Mouse (Mus musculus): ENCODE data around the gene Lig4. TPM values are rescaled to one million over a fixed set of nuclear protein-coding genes. Genes with fewer than 3 reads are reported as not detected.
A peak's percentile ranks its signal among the peaks of the same experiment; 100 is the strongest.

The Lig4 gene
- polyA plus RNA-seq, 1 experiment from 2014 or later = 3.6 TPM

DNA sequence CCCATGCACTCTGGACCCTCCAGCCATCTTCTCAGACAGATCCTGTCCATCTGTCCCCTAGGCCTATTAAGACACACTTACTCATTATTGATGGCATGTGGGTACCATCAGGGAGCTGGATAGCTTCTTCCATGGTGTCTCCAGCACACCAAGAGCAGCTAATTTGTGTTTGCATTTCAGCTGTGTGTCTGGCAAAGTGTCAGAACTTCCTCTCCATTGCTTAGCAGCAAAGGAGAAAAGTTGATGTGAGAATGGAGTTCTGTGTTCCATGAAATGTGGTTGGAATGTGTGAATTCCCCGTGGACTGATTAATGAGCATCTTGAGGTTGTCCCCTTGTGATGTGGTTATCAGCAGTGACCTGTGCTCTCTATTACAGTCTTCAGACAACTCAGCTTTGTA lies 2.3 kb upstream of the Lig4 start:
- ATAC-seq (replicated peaks; ENCODE audit: low FRiP score) = no peak
- Histone ChIP-seq H3K27me3 (replicated peaks; ENCODE audit: control insufficient read depth, insufficient read depth, low read length) (no peaks in the 10 kb centered on the region), H3K9ac (ENCODE audit: low read depth, low read length) (no peak overlapping the region), H3K4me1 (replicated peaks; ENCODE audit: control insufficient read depth, insufficient read depth, low read length) (peaks cover 16% of the 10 kb centered on the region), H3K4me3 (ENCODE audit: low read depth, low read length) (no peak overlapping the region), H3K4me2 (peak overlapping the region; percentile 92), H3K27ac (ENCODE audit: low read depth, low read length) (no peak overlapping the region), H3K36me3 (ENCODE audit: control insufficient read depth, insufficient read depth, low read length) (no peaks in the 10 kb centered on the region), H3K9me3 (ENCODE audit: control insufficient read depth, low read length) (no peaks in the 10 kb centered on the region)
- DNase-seq (ENCODE audit: low spot score) = no peak
- WGBS = 43% methylated on average over 1 of the region's 1 CpGs

DNA sequence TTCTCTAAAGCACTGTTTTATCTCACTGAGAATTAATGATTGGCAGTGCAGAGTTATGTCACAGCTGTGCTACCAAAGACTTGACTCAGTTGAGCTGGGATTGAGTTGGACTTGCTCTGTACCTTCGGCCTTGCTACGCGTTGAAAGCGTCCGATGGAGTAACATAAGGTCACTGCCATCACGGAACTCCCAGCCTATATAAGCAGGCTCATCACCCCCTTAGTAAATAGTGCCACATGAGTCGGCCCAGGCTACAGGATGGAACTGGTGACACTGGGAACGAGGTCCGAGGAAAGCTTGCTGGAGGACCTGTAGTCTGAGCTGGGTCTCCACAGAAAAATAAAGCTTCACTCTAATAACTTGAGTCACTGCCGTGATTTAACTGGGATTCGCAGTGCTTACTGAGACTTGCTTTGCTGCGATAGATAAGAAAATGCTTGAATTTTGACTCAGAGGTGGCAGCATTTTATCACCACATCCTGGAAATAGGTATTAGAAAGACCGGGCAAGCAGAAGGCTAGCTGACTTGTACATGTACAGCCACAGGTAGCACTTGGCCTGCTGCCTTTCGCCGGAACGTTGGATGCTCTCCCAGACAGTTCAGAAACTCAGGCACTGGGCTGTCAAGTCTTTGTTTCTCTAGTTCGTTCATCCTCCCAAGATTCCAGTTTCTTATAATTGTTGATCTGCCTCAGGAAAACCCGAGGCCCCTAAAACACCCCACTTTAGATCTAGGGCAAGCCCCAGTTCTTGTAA lies 1.2 kb upstream of the Lig4 start:
- Histone ChIP-seq H3K36me3 (ENCODE audit: control insufficient read depth, insufficient read depth, low read length) (no peaks in the 10 kb centered on the region), H3K4me1 (replicated peaks; ENCODE audit: control insufficient read depth, insufficient read depth, low read length) (peaks cover 16% of the 10 kb centered on the region), H3K9me3 (ENCODE audit: control insufficient read depth, low read length) (no peaks in the 10 kb centered on the region), H3K9ac (ENCODE audit: low read depth, low read length) (peak overlapping the region; percentile 88), H3K4me3 (ENCODE audit: low read depth, low read length) (peak overlapping the region; percentile 87), H3K4me2 (peak overlapping the region; percentile 92), H3K27me3 (replicated peaks; ENCODE audit: control insufficient read depth, insufficient read depth, low read length) (no peaks in the 10 kb centered on the region), H3K27ac (ENCODE audit: low read depth, low read length) (no peak overlapping the region)
- WGBS = 47% methylated on average over 18 of the region's 18 CpGs
- ATAC-seq (replicated peaks; ENCODE audit: low FRiP score) (no peak), DNase-seq (ENCODE audit: low spot score) (no peak)

DNA sequence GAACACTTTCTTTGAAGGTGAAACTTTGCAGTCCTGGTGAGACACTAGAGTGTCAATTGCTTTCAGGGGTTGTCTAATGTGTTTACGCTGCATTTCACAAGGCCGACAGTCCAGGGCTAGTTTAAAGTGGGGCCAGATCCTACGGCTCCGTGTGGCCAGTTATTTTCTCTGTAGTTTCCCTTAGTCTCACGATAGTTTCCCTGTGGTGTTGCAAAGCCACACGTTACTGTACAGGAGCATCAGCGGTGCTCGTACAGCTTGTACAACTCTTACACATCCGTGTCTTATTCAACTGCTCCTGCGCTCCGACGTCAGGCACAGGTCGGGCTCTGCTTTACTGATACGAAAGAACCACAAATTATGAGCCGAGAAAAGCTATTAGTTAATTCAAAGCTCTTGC lies 470 bp downstream of the Lig4 start:
- Histone ChIP-seq H3K36me3 (ENCODE audit: control insufficient read depth, insufficient read depth, low read length) (0 out of 2 replicates have a peak, but pooled peaks cover 3% of the 10 kb centered on the region), H3K27ac (ENCODE audit: low read depth, low read length) (peak overlapping the region; percentile 64), H3K4me3 (ENCODE audit: low read depth, low read length) (peak overlapping the region; percentile 87), H3K4me2 (peak overlapping the region; percentile 92), H3K9ac (ENCODE audit: low read depth, low read length) (peak overlapping the region; percentile 88), H3K27me3 (replicated peaks; ENCODE audit: control insufficient read depth, insufficient read depth, low read length) (no peaks in the 10 kb centered on the region), H3K9me3 (ENCODE audit: control insufficient read depth, low read length) (no peaks in the 10 kb centered on the region), H3K4me1 (replicated peaks; ENCODE audit: control insufficient read depth, insufficient read depth, low read length) (peaks cover 16% of the 10 kb centered on the region)
- DNase-seq (ENCODE audit: low spot score) (no peak), ATAC-seq (replicated peaks; ENCODE audit: low FRiP score) (no peak)
- 41% methylated on average over 15 of the region's 15 CpGs for WGBS

DNA sequence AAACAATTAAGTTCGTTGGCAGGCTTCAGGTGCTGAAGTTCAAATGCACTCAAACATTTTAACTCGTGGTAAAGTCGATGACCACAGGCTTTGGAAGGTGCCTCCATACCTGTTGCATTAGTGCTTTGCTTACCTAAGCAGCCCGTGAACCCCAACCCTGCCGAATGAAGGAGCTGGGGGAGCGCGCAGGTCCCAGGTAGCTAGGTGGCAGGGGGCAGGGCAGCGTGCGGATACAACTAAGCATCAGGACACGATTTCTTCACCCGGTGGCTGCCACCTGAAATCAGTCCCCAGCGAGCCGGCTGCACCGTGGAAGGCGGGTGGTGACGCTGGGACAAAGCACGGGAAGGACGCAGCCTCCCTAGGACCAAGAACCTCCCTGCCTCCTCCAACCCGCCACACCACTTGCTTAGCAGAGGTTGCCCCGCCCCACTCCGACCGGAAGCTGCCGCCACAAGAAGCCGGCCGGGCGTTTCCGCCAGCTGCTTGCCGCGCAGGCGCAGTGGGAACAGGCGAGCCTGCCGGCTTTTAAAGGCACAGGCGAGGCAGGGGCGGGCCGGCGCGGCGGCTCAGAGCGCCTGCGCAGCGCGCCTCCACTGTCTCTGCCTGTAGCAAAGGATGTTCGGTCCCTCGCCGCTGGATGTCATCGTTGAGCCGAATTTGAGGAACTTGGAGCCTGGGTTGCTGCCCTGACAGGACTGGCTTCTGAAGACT lies 1.4 kb downstream of the Lig4 start:
- WGBS = under 1% methylated on average over 47 of the region's 47 CpGs
- Histone ChIP-seq H3K4me3 (ENCODE audit: low read depth, low read length) (peak overlapping the region; percentile 78), H3K27me3 (replicated peaks; ENCODE audit: control insufficient read depth, insufficient read depth, low read length) (no peaks in the 10 kb centered on the region), H3K27ac (ENCODE audit: low read depth, low read length) (no peak overlapping the region), H3K36me3 (ENCODE audit: control insufficient read depth, insufficient read depth, low read length) (0 out of 2 replicates have a peak, but pooled peaks cover 7% of the 10 kb centered on the region), H3K4me2 (peak overlapping the region; percentile 77), H3K9me3 (ENCODE audit: control insufficient read depth, low read length) (no peaks in the 10 kb centered on the region), H3K4me1 (replicated peaks; ENCODE audit: control insufficient read depth, insufficient read depth, low read length) (peaks cover 16% of the 10 kb centered on the region), H3K9ac (ENCODE audit: low read depth, low read length) (peak overlapping the region; percentile 73)
- peak; percentile 94 for ATAC-seq (replicated peaks; ENCODE audit: low FRiP score)
- peak; percentile 97 for DNase-seq (ENCODE audit: low spot score)

DNA sequence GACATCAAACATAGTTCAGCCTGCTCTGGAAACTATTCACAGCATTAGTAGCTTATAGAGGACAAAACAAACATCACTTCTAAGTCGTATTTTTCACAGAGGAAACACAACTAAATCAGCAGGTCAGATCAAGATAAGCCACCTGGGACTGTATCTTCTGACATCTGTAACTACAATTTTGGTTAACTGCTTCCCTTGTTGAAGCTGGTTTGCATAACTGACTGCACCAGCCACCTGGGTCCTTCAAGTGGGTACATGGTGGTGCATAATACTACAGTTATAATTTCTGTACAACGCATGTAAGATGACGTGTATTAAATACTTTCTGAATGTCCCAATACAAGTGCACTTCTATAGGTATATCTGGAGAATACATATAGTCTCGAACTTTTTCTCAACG lies 2.2 kb downstream of the Lig4 start:
- Histone ChIP-seq H3K9me3 (ENCODE audit: control insufficient read depth, low read length) (no peaks in the 10 kb centered on the region), H3K36me3 (ENCODE audit: control insufficient read depth, insufficient read depth, low read length) (0 out of 2 replicates have a peak, but pooled peaks cover 7% of the 10 kb centered on the region), H3K4me1 (replicated peaks; ENCODE audit: control insufficient read depth, insufficient read depth, low read length) (peaks cover 16% of the 10 kb centered on the region), H3K4me2 (peak overlapping the region; percentile 77), H3K9ac (ENCODE audit: low read depth, low read length) (no peak overlapping the region), H3K27me3 (replicated peaks; ENCODE audit: control insufficient read depth, insufficient read depth, low read length) (no peaks in the 10 kb centered on the region), H3K4me3 (ENCODE audit: low read depth, low read length) (peak overlapping the region; percentile 78), H3K27ac (ENCODE audit: low read depth, low read length) (no peak overlapping the region)
- DNase-seq (ENCODE audit: low spot score) (no peak), ATAC-seq (replicated peaks; ENCODE audit: low FRiP score) (no peak)
- 43% methylated on average over 5 of the region's 5 CpGs for WGBS

GRCm38 (mm10) chr8:9971866-9972265 lies 5.6 kb downstream of the Lig4 start:
- no peaks in the 10 kb centered on the region for H3K27me3 ChIP-seq (replicated peaks; ENCODE audit: control insufficient read depth, insufficient read depth, low read length)
- H3K9me3 ChIP-seq (ENCODE audit: control insufficient read depth, low read length) = no peaks in the 10 kb centered on the region
- 0 out of 2 replicates have a peak, but pooled peaks cover 7% of the 10 kb centered on the region for H3K36me3 ChIP-seq (ENCODE audit: control insufficient read depth, insufficient read depth, low read length)
- DNase-seq (ENCODE audit: low spot score) = no peak
- H3K4me1 ChIP-seq (replicated peaks; ENCODE audit: control insufficient read depth, insufficient read depth, low read length) = no peaks in the 10 kb centered on the region; the same call in 1 of the 2 replicates
- H3K4me2 ChIP-seq = no peak overlapping the region
- H3K4me3 ChIP-seq (ENCODE audit: low read depth, low read length) = no peak overlapping the region
- no peak overlapping the region for H3K27ac ChIP-seq (ENCODE audit: low read depth, low read length)
- 93% methylated on average over 9 of the region's 9 CpGs for WGBS
- no peak overlapping the region for H3K9ac ChIP-seq (ENCODE audit: low read depth, low read length)
- ATAC-seq (replicated peaks; ENCODE audit: low FRiP score) = no peak

GRCm38 (mm10) chr8:9959919-9960318 lies 17.6 kb downstream of the Lig4 start:
- Histone ChIP-seq H3K4me1 (replicated peaks; ENCODE audit: control insufficient read depth, insufficient read depth, low read length) (no peaks in the 10 kb centered on the region), H3K27ac (ENCODE audit: low read depth, low read length) (no peak overlapping the region), H3K9ac (ENCODE audit: low read depth, low read length) (no peak overlapping the region), H3K4me2 (no peak overlapping the region), H3K36me3 (ENCODE audit: control insufficient read depth, insufficient read depth, low read length) (no peaks in the 10 kb centered on the region), H3K9me3 (ENCODE audit: control insufficient read depth, low read length) (no peaks in the 10 kb centered on the region), H3K4me3 (ENCODE audit: low read depth, low read length) (no peak overlapping the region), H3K27me3 (replicated peaks; ENCODE audit: control insufficient read depth, insufficient read depth, low read length) (no peaks in the 10 kb centered on the region)
- 88% methylated on average over 2 of the region's 2 CpGs for WGBS
- ATAC-seq (replicated peaks; ENCODE audit: low FRiP score) (no peak), DNase-seq (ENCODE audit: low spot score) (no peak)

DNA sequence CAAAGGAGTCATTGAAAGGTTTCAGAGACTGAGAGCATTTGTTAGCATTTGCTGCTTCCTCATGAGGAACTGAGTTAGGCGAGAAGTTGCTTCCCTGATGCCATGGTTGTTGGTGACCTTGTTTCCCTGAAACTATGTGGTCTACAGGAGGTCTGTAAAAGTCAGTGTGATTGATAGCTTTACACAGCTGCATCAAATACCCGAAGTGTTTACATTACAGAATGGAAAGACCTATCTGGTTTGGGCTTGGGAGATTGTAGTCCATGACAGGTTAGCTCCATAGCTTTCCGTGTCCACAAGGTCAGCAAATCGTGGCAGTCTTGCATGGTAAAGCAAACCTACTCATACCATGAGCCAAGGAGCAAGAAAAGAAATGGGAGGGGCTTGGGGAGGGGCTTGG lies 19.1 kb downstream of the Lig4 start:
- no peak for ATAC-seq (replicated peaks; ENCODE audit: low FRiP score)
- no peak for DNase-seq (ENCODE audit: low spot score)
- H3K27ac ChIP-seq (ENCODE audit: low read depth, low read length) = no peak overlapping the region

More for the DNA sequence above, 19.1 kb downstream of the Lig4 start:
- H3K4me3 ChIP-seq (ENCODE audit: low read depth, low read length) = no peak overlapping the region
- WGBS = 58% methylated on average over 4 of the region's 4 CpGs
- H3K9me3 ChIP-seq (ENCODE audit: control insufficient read depth, low read length) = no peaks in the 10 kb centered on the region
- no peaks in the 10 kb centered on the region for H3K4me1 ChIP-seq (replicated peaks; ENCODE audit: control insufficient read depth, insufficient read depth, low read length)
- H3K27me3 ChIP-seq (replicated peaks; ENCODE audit: control insufficient read depth, insufficient read depth, low read length) = no peaks in the 10 kb centered on the region
- no peak overlapping the region for H3K9ac ChIP-seq (ENCODE audit: low read depth, low read length)
- no peak overlapping the region for H3K4me2 ChIP-seq
- no peaks in the 10 kb centered on the region for H3K36me3 ChIP-seq (ENCODE audit: control insufficient read depth, insufficient read depth, low read length)

All from liver, embryonic 11.5 days (tissue).